Mouse (Mus musculus): ENCODE results near the gene Ephx1. TPM values are rescaled to one million over a fixed set of nuclear protein-coding genes. Genes with fewer than 3 reads are reported as not detected.
"Not testable (repeated sequence)": the region's sequence is repeated elsewhere in the genome, so short reads cannot be mapped to it uniquely, and the experiment has no call there.

The Ephx1 gene
- polyA plus RNA-seq, 1 experiment from 2014 or later, result 30.0 TPM

DNA sequence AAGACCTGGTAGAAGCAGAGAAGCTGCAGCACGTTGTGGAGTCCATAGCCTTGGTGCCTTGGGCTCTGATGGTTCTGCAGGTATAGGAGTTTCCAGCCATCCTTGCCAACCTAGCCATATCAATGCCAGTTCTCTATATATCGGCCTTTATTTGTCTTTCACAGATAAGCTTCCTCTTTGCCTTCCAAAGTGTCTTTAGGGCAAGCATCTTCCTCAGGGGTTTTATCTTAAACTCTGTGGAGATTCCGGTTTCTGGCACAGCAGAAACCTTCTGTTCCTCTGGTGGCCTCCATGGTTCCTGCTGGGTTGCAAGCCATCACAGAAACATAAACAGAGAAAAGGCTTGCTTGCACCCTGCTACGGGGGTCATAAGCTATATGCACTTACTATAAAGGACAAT lies 32.2 kb upstream of the Ephx1 start:
- H3K27ac ChIP-seq (replicated peaks), result no peak overlapping the region
- 72% methylated on average over 4 of the region's 4 CpGs for WGBS
- no peaks in the 10 kb centered on the region for H3K36me3 ChIP-seq (ENCODE audit: control insufficient read depth, insufficient read depth, low read length)
- TF ChIP-seq EP300 (optimal IDR thresholded peaks at IDR 0.05), result no peak
- no peak for TF ChIP-seq CTCF (IDR thresholded peaks at IDR 0.05; ENCODE audit: low read depth)
- no peak for DNase-seq (ENCODE audit: low spot score)
- no peak for ATAC-seq (ENCODE audit: low FRiP score, low TSS enrichment)
- H3K4me2 ChIP-seq (replicated peaks; ENCODE audit: low read depth), result no peak overlapping the region
- H3K9me3 ChIP-seq (ENCODE audit: control insufficient read depth, low read length), result no peaks in the 10 kb centered on the region
- no peak overlapping the region for H3K9ac ChIP-seq (ENCODE audit: low read length)
- H3K4me1 ChIP-seq (replicated peaks; ENCODE audit: control insufficient read depth, insufficient read depth), result no peaks in the 10 kb centered on the region
- no peak overlapping the region for H3K4me3 ChIP-seq (ENCODE audit: low read depth, low read length)
- no peaks in the 10 kb centered on the region for H3K27me3 ChIP-seq (ENCODE audit: control insufficient read depth, insufficient read depth, low read length)

- Histone ChIP-seq H3K9ac (ENCODE audit: low read length) (no peak within 1 kb of the TSS), H3K4me3 (ENCODE audit: low read depth, low read length) (no peak within 1 kb of the TSS), H3K9me3 (ENCODE audit: control insufficient read depth, low read length) (no peaks in the 10 kb centered on the region), H3K27me3 (ENCODE audit: control insufficient read depth, insufficient read depth, low read length) (no peaks in the 10 kb centered on the region), H3K36me3 (ENCODE audit: control insufficient read depth, insufficient read depth, low read length) (no peaks in the 10 kb centered on the region), H3K4me2 (replicated peaks; ENCODE audit: low read depth) (no peak within 1 kb of the TSS), H3K4me1 (replicated peaks; ENCODE audit: control insufficient read depth, insufficient read depth) (no peaks in the 10 kb centered on the region), H3K27ac (replicated peaks) (no peak within 1 kb of the TSS)
- WGBS, result 74% methylated on average over 6 of the region's 6 CpGs
- no peak for TF ChIP-seq EP300 (optimal IDR thresholded peaks at IDR 0.05)
- TF ChIP-seq CTCF (IDR thresholded peaks at IDR 0.05; ENCODE audit: low read depth), result no peak
- no peak for ATAC-seq (ENCODE audit: low FRiP score, low TSS enrichment)
- no peak for DNase-seq (ENCODE audit: low spot score)
These were observed 30.2 kb upstream of the Ephx1 start, which contains the start of gene 9130409I23Rik for GRCm38 (mm10) chr1:181050937-181051336. Gene 9130409I23Rik, plus strand, starts transcription at chr1:181051237.

GRCm38 (mm10) chr1:181049328-181049842 lies 28.7 kb upstream of the Ephx1 start:
- Histone ChIP-seq H3K9me3 (ENCODE audit: control insufficient read depth, low read length) (no peaks in the 10 kb centered on the region), H3K27me3 (ENCODE audit: control insufficient read depth, insufficient read depth, low read length) (no peaks in the 10 kb centered on the region), H3K4me3 (ENCODE audit: low read depth, low read length) (no peak overlapping the region), H3K27ac (replicated peaks) (no peak overlapping the region), H3K9ac (ENCODE audit: low read length) (no peak overlapping the region), H3K4me1 (replicated peaks; ENCODE audit: control insufficient read depth, insufficient read depth) (no peaks in the 10 kb centered on the region), H3K36me3 (ENCODE audit: control insufficient read depth, insufficient read depth, low read length) (no peaks in the 10 kb centered on the region), H3K4me2 (replicated peaks; ENCODE audit: low read depth) (no peak overlapping the region)
- DNase-seq (ENCODE audit: low spot score), result no peak
- TF ChIP-seq EP300 (optimal IDR thresholded peaks at IDR 0.05) (no peak), CTCF (IDR thresholded peaks at IDR 0.05; ENCODE audit: low read depth) (peak; percentile 64)
- no peak for ATAC-seq (ENCODE audit: low FRiP score, low TSS enrichment)

GRCm38 (mm10) chr1:181047520-181047919 lies 26.8 kb upstream of the Ephx1 start:
- H3K4me3 ChIP-seq (ENCODE audit: low read depth, low read length), result no peak overlapping the region
- no peaks in the 10 kb centered on the region for H3K36me3 ChIP-seq (ENCODE audit: control insufficient read depth, insufficient read depth, low read length)
- DNase-seq (ENCODE audit: low spot score), result no peak
- no peak overlapping the region for H3K27ac ChIP-seq (replicated peaks)
- H3K27me3 ChIP-seq (ENCODE audit: control insufficient read depth, insufficient read depth, low read length), result no peaks in the 10 kb centered on the region
- H3K9ac ChIP-seq (ENCODE audit: low read length), result no peak overlapping the region
- no peaks in the 10 kb centered on the region for H3K9me3 ChIP-seq (ENCODE audit: control insufficient read depth, low read length)
- no peak overlapping the region for H3K4me2 ChIP-seq (replicated peaks; ENCODE audit: low read depth)
- TF ChIP-seq CTCF (IDR thresholded peaks at IDR 0.05; ENCODE audit: low read depth) (no peak), EP300 (optimal IDR thresholded peaks at IDR 0.05) (no peak)
- no peaks in the 10 kb centered on the region for H3K4me1 ChIP-seq (replicated peaks; ENCODE audit: control insufficient read depth, insufficient read depth)
- WGBS, result 49% methylated on average over 1 of the region's 1 CpGs
- ATAC-seq (ENCODE audit: low FRiP score, low TSS enrichment), result no peak

GRCm38 (mm10) chr1:181039652-181040051 lies 18.9 kb upstream of the Ephx1 start:
- WGBS, result 5% methylated on average over 4 of the region's 4 CpGs
- DNase-seq (ENCODE audit: low spot score) (peak; percentile 30), ATAC-seq (ENCODE audit: low FRiP score, low TSS enrichment) (no peak)
- Histone ChIP-seq H3K27ac (replicated peaks) (no peak overlapping the region), H3K27me3 (ENCODE audit: control insufficient read depth, insufficient read depth, low read length) (no peaks in the 10 kb centered on the region), H3K4me3 (ENCODE audit: low read depth, low read length) (no peak overlapping the region), H3K4me1 (replicated peaks; ENCODE audit: control insufficient read depth, insufficient read depth) (no peaks in the 10 kb centered on the region), H3K4me2 (replicated peaks; ENCODE audit: low read depth) (no peak overlapping the region), H3K9ac (ENCODE audit: low read length) (no peak overlapping the region), H3K9me3 (ENCODE audit: control insufficient read depth, low read length) (no peaks in the 10 kb centered on the region), H3K36me3 (ENCODE audit: control insufficient read depth, insufficient read depth, low read length) (no peaks in the 10 kb centered on the region)
- TF ChIP-seq EP300 (optimal IDR thresholded peaks at IDR 0.05) (no peak), CTCF (IDR thresholded peaks at IDR 0.05; ENCODE audit: low read depth) (peak; percentile 90)

GRCm38 (mm10) chr1:181037623-181038022 lies 16.9 kb upstream of the Ephx1 start:
- Histone ChIP-seq H3K36me3 (ENCODE audit: control insufficient read depth, insufficient read depth, low read length) (no peaks in the 10 kb centered on the region), H3K9ac (ENCODE audit: low read length) (no peak overlapping the region), H3K27ac (replicated peaks) (no peak overlapping the region), H3K4me3 (ENCODE audit: low read depth, low read length) (no peak overlapping the region), H3K4me2 (replicated peaks; ENCODE audit: low read depth) (no peak overlapping the region), H3K27me3 (ENCODE audit: control insufficient read depth, insufficient read depth, low read length) (no peaks in the 10 kb centered on the region), H3K9me3 (ENCODE audit: control insufficient read depth, low read length) (no peaks in the 10 kb centered on the region), H3K4me1 (replicated peaks; ENCODE audit: control insufficient read depth, insufficient read depth) (no peaks in the 10 kb centered on the region)
- ATAC-seq (ENCODE audit: low FRiP score, low TSS enrichment) (peak; percentile 25; the same call in 1 of the 2 replicates), DNase-seq (ENCODE audit: low spot score) (peak; percentile 49)
- TF ChIP-seq EP300 (optimal IDR thresholded peaks at IDR 0.05) (no peak), CTCF (IDR thresholded peaks at IDR 0.05; ENCODE audit: low read depth) (no peak)
- WGBS, result 49% methylated on average over 4 of the region's 4 CpGs

DNA sequence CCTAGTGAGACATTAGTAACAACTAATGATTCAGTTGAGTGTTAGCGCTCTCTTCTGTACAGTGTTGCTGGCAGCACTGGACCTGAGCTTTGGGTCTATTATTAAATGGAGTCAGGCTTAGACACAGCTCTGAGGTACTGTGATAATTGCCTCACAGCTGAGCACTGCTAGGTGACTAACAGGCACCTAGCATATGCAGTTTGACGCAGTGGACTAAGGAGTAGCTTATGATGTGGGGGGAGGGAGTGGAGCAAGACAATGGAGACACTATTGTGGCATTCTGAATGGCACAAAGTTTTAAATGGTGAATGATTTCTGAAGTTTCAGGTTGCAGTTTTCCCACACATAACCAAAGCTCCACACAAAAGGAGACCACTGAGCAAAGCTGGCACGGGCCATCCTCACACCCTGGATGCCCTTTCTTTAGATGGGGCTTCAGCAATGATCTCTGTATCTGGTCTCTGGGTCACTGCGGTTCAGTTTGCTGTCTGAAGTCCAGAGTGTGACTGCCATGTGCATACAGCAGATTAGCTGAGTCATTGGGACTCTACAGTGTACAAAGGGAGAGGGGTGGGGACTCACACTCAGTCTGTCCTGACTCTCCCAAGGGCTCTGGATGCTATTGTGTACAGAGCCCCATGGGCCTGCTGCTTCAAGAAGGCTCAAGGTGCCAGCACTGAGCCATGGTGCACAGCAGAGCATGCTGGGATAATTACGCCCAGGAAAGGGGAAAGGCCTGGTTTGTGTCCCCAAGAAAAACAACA lies 14.5 kb upstream of the Ephx1 start:
- H3K9me3 ChIP-seq (ENCODE audit: control insufficient read depth, low read length); DNase-seq (ENCODE audit: low spot score); H3K4me1 ChIP-seq (replicated peaks; ENCODE audit: control insufficient read depth, insufficient read depth); H3K36me3 ChIP-seq (ENCODE audit: control insufficient read depth, insufficient read depth, low read length); H3K4me3 ChIP-seq (ENCODE audit: low read depth, low read length); H3K27me3 ChIP-seq (ENCODE audit: control insufficient read depth, insufficient read depth, low read length); H3K27ac ChIP-seq (replicated peaks); H3K9ac ChIP-seq (ENCODE audit: low read length); H3K4me2 ChIP-seq (replicated peaks; ENCODE audit: low read depth): not testable (repeated sequence)
- 74% methylated on average over 4 of the region's 5 CpGs for WGBS
- ATAC-seq (ENCODE audit: low FRiP score, low TSS enrichment), result peak; percentile 97
